Mouse (Mus musculus): Measurements from ENCODE around the gene Mettl5.

DNA sequence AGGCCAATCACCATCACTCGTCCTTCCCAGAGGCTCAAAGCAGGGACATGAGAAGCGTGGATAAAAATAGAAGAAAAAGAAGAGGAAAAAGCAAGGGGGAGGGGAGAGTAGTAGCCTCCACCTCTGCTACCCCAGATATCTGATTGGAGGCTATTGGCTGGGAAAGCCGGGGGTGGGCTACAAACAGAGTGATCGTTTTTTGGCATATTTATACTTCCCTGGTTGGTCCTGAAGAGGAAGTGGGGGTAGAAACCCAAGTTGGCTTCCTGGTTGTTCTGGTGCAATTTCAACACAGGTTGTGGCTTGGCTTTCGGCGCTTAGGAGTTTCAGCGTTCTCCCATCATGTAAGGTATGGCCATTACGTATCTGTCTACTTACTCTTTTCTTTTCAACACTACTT lies 63.7 kb downstream of the Mettl5 start, which contains the start of gene Klhl23:
- TF ChIP-seq POLR2A (IDR thresholded peaks at IDR 0.05; ENCODE audit: control insufficient read depth, low read depth, low read length) = no peak
- no peak for TF ChIP-seq CTCF (IDR thresholded peaks at IDR 0.05; ENCODE audit: control insufficient read depth, insufficient read depth, insufficient replicate concordance, low read depth, low read length)

All from testis, adult 2 months (tissue).